Mouse (Mus musculus) heart, embryonic 11.5 days (tissue): Measurements from ENCODE around the gene Nos1ap. TPM values are rescaled to one million over a fixed set of nuclear protein-coding genes. Genes with fewer than 3 reads are reported as not detected.

Source experiments
- ATAC-seq: fragments of 200-750 bp; cut with Nextera tagmentation; replicated peaks from 2 replicates; pipeline ENCODE4 v1.8.0; 2017; ENCODE audit warnings: moderate library complexity; ENCODE audit not compliant: insufficient number of reproducible peaks, low FRiP score, low TSS enrichment
- H3K27ac ChIP-seq: fragments of 300-500 bp; sonication (generic); 2 replicates; pipeline ENCODE4 v1.5.1; 2014; ENCODE audit warnings: mild to moderate bottlenecking, low read depth, low read length
- H3K27me3 ChIP-seq: fragments of 300-500 bp; sonication (generic); 2 replicates; pipeline ENCODE4 v1.6.1; 2014; ENCODE audit warnings: mild to moderate bottlenecking, low read length, mixed read lengths; ENCODE audit not compliant: control insufficient read depth, insufficient read depth
- H3K36me3 ChIP-seq: fragments of 300-500 bp; sonication (generic); 2 replicates; pipeline ENCODE4 v1.6.1; 2014; ENCODE audit warnings: mild to moderate bottlenecking, low read length, moderate library complexity, mixed read lengths; ENCODE audit not compliant: control insufficient read depth, insufficient read depth
- H3K4me1 ChIP-seq: fragments of 300-500 bp; sonication (generic); 2 replicates; pipeline ENCODE4 v1.6.1; 2014; ENCODE audit warnings: low read length; ENCODE audit not compliant: control insufficient read depth, insufficient read depth
- H3K4me2 ChIP-seq: fragments of 300-500 bp; sonication (generic); 2 replicates; pipeline ENCODE4 v1.6.1; 2014; ENCODE audit warnings: mild to moderate bottlenecking, moderate library complexity
- H3K4me3 ChIP-seq: fragments of 300-500 bp; sonication (generic); 2 replicates; pipeline ENCODE4 v1.5.1; 2014; ENCODE audit warnings: low read depth, low read length
- H3K9ac ChIP-seq: fragments of 300-500 bp; sonication (generic); 2 replicates; pipeline ENCODE4 v1.6.1; 2014; ENCODE audit warnings: mild to moderate bottlenecking, low read depth, low read length, moderate library complexity
- H3K9me3 ChIP-seq: fragments of 300-500 bp; sonication (generic); replicated peaks from 2 replicates; pipeline ENCODE4 v1.6.1; 2016; ENCODE audit warnings: low read length; ENCODE audit not compliant: control insufficient read depth
- WGBS: fragments of 180-500 bp; shearing (Covaris S2); extraction: QIAGEN DNeasy Blood & Tissue Kit; methylation state at CpG from one replicate; pipeline ENCODE4 v1.1.7; 2014; ENCODE audit not compliant: insufficient replicate concordance; 5-methylcytosine and 5-hydroxymethylcytosine counted together
- polyA plus RNA-seq: library from polyadenylated mRNA; unstranded; fragments of >200 nt; fragmentation: Nextera tagmentation; extraction: Ambion mirVana; gene quantifications from 2 replicates; pipeline ENCODE4 v1.2.1, GENCODE M21; 2014

The Nos1ap gene
- polyA plus RNA-seq, 1 experiment from 2014 or later: 15.5 TPM

DNA sequence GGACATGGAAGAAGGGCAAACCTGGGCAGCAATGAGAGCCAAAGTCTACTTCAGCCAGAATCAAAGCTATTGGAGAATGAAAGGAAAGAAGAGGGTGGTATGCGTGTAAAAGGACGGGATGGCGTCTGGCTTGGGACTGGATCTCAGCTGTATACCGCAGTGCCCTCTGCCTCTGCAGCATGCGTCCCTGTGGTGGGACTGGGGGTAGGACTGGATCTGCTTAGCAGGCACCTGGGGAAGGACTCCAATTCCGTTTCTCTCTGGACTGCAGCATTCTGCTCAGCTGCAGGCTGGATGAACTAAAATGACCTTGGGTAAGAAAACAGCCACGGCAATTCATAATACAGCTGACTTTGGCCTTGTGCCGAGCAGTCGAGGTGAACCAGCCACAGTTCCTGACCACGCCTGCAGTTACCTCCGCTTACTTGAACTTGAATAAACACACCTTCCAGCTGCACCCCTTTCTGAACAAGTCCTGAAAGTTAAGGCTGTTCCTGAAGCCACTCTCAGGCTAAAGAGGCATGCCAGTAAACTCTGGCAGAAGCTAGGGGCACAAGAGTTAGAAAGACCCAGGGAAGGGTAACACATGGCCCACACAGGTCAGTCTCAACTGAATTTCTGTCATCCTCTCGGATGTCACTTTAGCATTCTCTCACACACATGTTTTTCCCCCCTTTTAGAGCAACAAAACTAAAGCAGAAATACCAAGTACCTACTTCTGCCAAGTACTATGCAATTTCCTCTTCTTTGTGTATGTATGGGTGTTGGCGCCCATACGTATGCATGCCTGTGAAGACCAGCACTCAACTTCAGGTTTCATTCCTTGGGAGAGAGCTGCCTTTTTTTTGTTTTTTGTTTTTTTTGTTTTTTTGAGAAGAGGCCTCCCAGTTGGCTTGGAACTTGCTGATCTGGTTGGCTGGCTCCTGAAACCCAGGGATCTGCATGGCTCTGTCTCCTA lies 196.6 kb downstream of the Nos1ap start:
- H3K27ac ChIP-seq: no peak overlapping the region
- H3K9me3 ChIP-seq: no peaks in the 10 kb centered on the region
- no peaks in the 10 kb centered on the region for H3K36me3 ChIP-seq
- H3K4me2 ChIP-seq: no peak overlapping the region
- peaks cover 7% of the 10 kb centered on the region; the same call in 1 of the 2 replicates for H3K4me1 ChIP-seq
- 74% methylated on average over 14 of the region's 14 CpGs for WGBS
- H3K27me3 ChIP-seq: no peaks in the 10 kb centered on the region
- no peak for ATAC-seq
- no peak overlapping the region for H3K9ac ChIP-seq
- no peak overlapping the region for H3K4me3 ChIP-seq

DNA sequence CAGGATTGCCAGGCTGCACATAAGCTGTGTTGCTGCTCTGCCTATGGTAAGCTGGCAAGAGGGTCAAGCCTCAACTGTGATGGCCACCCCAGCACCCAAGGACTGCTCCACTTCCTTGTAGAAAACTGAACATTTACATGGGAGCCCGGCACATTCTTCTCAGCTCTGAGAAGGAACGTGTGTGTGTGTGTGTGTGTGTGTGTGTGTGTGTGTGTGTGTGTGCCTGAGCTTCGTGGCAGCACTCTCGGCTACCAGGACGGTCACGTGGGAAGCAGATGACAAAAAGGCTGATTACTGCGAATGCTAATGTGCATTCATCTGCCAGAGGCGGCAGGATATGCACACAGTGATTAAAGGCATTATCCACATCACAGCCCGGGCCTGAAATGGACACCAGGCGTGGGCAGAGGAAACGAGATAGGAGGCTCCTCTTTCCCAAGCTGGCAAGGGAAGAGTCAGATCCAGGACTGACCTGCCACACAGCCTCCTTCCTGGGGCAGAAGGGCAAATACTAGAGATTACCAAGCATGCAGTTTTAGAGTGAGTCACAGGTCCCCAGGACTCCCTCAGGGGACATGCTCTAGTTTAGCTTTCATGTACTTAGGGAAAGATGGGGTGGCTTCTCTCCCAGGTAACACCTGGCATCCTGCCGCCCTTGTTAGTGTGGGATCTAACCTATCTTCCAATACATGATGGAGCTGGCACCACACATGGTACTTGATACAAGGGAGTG lies 202.3 kb downstream of the Nos1ap start:
- peak; percentile 39; the same call in 1 of the 2 replicates for ATAC-seq
- Histone ChIP-seq H3K9ac (no peak overlapping the region), H3K4me1 (peaks cover 12% of the 10 kb centered on the region; the same call in 1 of the 2 replicates), H3K27me3 (no peaks in the 10 kb centered on the region), H3K27ac (peak overlapping the region; percentile 7; the same call in 1 of the 2 replicates), H3K36me3 (no peaks in the 10 kb centered on the region), H3K9me3 (no peaks in the 10 kb centered on the region), H3K4me3 (no peak overlapping the region), H3K4me2 (no peak overlapping the region)
- WGBS: 44% methylated on average over 12 of the region's 12 CpGs

DNA sequence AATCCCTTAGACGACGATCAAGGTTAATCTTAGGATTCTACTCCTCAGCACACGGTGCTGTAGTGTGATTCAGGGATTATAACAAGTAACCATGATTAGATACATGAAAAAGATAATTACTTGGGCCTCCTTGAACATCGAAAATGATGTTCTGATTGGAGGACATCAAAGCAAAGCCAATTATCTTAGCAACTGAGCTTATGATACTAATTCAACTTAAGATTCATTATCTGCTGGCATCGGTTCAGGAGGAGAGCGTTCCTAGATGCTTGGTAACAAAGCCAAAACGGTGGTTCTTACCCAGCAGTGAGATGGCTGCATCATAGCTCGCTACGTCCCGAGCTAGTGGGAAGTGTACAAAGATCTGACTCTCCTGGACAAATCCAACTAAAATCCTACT lies 204.2 kb downstream of the Nos1ap start:
- Histone ChIP-seq H3K27me3 (no peaks in the 10 kb centered on the region), H3K27ac (no peak overlapping the region), H3K4me2 (no peak overlapping the region), H3K36me3 (no peaks in the 10 kb centered on the region), H3K9ac (no peak overlapping the region), H3K9me3 (no peaks in the 10 kb centered on the region), H3K4me1 (peaks cover 20% of the 10 kb centered on the region), H3K4me3 (no peak overlapping the region)
- WGBS: 85% methylated on average over 10 of the region's 10 CpGs
- ATAC-seq: no peak

DNA sequence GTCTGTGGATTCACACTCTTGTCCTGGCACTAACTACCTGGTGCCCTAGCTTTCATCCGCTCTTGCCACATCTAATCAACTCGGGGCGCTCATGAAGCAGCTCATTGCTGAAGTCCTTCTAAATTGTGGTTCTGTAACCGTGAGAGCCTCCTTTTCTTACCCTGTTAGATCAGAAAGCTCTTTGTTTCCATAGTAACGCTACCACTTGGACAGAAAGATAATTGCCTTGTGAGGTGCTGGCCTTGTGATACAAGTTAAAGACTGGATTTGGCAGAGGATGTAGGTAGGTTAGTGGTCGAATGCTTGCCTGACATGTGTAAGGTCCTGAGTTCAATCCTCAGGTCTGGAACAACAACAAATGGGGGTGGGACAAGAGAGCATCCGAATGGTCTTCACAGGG lies 206.1 kb downstream of the Nos1ap start:
- no peak overlapping the region for H3K9ac ChIP-seq
- H3K4me1 ChIP-seq: peaks cover 16% of the 10 kb centered on the region
- no peaks in the 10 kb centered on the region for H3K27me3 ChIP-seq
- H3K4me2 ChIP-seq: no peak overlapping the region
- H3K36me3 ChIP-seq: no peaks in the 10 kb centered on the region
- no peak overlapping the region for H3K27ac ChIP-seq
- H3K4me3 ChIP-seq: no peak overlapping the region
- whole genome bisulfite sequencing: 84% methylated on average over 7 of the region's 7 CpGs
- H3K9me3 ChIP-seq: no peaks in the 10 kb centered on the region
- no peak for ATAC-seq

DNA sequence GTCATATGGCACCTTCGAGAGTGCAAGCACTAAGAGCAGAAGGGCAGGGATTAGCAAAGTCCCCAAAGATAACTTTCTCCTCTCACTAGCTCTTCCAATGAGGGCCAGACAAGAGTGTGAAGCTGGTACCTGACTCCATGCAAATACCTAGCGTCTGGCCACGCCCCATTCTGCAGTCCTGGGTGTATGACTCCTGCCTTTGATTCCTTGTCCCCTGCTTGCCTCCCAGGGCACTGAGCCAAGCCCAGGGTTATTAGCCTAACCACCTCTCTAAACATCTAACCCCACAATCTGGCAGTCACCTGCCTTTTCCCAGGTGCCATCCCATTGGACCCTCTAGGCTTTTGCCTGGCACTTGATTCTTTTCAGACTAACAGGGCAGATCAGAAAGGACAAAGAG lies 208.2 kb downstream of the Nos1ap start:
- no peak for ATAC-seq
- Histone ChIP-seq H3K9ac (no peak overlapping the region), H3K4me1 (peaks cover 8% of the 10 kb centered on the region), H3K9me3 (no peaks in the 10 kb centered on the region), H3K4me3 (no peak overlapping the region), H3K36me3 (no peaks in the 10 kb centered on the region), H3K4me2 (no peak overlapping the region), H3K27me3 (no peaks in the 10 kb centered on the region), H3K27ac (no peak overlapping the region)
- 22% methylated on average over 3 of the region's 3 CpGs for WGBS

DNA sequence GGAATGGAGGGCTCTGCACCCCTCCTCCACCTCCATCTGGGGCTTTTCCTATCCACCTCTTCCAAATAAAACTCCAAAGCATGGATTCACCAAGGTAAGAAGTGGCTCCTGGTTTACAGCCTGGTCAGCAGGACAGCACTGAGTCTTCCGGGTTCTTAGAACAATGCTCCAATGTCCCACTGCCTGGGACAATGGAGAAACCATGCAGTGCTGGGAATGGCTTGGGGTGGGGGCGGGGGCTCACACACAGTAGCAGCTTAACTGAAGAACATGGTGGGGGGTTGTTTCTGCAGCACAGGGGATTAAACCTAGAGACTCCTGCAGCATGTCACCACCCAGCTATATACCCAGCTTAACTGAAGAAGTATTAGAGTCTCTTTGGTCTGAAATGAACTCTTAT lies 209.2 kb downstream of the Nos1ap start:
- H3K4me2 ChIP-seq: no peak overlapping the region
- H3K4me1 ChIP-seq: peaks cover 8% of the 10 kb centered on the region; the same call in 1 of the 2 replicates
- H3K9ac ChIP-seq: no peak overlapping the region
- no peaks in the 10 kb centered on the region for H3K27me3 ChIP-seq
- WGBS: 34% methylated on average over 2 of the region's 2 CpGs
- ATAC-seq: no peak
- no peaks in the 10 kb centered on the region for H3K9me3 ChIP-seq
- no peak overlapping the region for H3K4me3 ChIP-seq
- no peaks in the 10 kb centered on the region for H3K36me3 ChIP-seq
- H3K27ac ChIP-seq: no peak overlapping the region

DNA sequence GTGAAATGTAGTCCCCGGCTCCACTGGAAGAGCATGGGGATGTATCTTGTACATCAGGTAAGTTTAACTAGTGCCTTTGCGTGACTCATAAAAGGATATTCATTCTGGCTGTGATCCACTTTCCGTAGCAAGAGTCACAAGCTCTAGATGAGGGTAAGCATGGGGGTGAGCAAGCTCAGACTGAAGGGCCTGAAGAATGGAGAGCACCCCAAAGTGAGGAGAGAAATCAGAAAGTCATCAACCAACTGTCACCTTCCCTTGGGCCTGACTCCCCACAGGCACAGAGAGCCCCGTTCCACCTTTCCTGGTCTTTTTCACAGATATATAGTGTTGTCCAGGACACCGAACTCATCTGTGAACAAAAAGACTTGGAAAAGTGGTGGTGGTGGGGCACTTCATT lies 213.9 kb downstream of the Nos1ap start:
- Histone ChIP-seq H3K4me2 (no peak overlapping the region), H3K9me3 (no peaks in the 10 kb centered on the region), H3K36me3 (no peaks in the 10 kb centered on the region), H3K4me1 (peaks cover 9% of the 10 kb centered on the region), H3K9ac (no peak overlapping the region), H3K4me3 (no peak overlapping the region), H3K27me3 (no peaks in the 10 kb centered on the region), H3K27ac (no peak overlapping the region)
- ATAC-seq: no peak
- 90% methylated on average over 5 of the region's 5 CpGs for WGBS

DNA sequence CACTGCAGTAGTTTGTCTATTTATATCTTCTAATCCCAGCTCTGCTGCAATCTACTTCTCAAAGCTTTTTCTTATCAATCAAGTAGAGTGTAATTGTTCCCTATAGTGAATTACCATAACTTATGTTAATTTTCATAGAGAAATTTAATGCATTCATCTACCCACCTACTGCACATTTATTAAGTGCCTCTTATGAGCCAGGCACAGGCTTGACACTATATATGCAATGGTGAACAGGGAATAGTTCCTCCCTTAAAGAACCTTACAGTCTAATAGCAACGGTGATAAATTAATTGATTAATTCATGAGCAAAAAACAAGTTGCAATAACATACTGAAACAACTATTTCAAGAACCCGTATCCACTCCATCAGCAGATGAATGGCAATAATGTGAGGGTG lies 215.9 kb downstream of the Nos1ap start:
- Histone ChIP-seq H3K9me3 (no peaks in the 10 kb centered on the region), H3K27me3 (no peaks in the 10 kb centered on the region), H3K4me2 (no peak overlapping the region), H3K36me3 (no peaks in the 10 kb centered on the region), H3K4me1 (peaks cover 9% of the 10 kb centered on the region), H3K27ac (no peak overlapping the region), H3K9ac (no peak overlapping the region), H3K4me3 (no peak overlapping the region)
- WGBS: 89% methylated on average over 2 of the region's 2 CpGs
- ATAC-seq: no peak
